16 mouse cellular contexts compared by ENCODE assay signal in genomic region chr11:71388411-71388810, GRCm38 (mm10).
"Had no signal": no experiment of that assay in that cellular context is flagged by ENCODE, and none has a peak within 500 bp of the region (broad histone marks: within the 10 kb centered on the region; RNA-seq: fewer than 3 reads in every experiment).

No protein-coding gene starts in this region.

- H3K4me3 ChIP-seq: neural tube, embryonic 13.5 days; neural tube, embryonic 15.5 days; stomach, embryonic 15.5 days had no signal

- H3K27ac ChIP-seq: stomach, embryonic 15.5 days; stomach, postnatal 0 days had no signal

- H3K4me1 ChIP-seq: stomach, embryonic 15.5 days had no signal

- H3K9ac ChIP-seq: neural tube, embryonic 13.5 days; neural tube, embryonic 15.5 days; stomach, embryonic 15.5 days had no signal

- H3K36me3 ChIP-seq: neural tube, embryonic 13.5 days; neural tube, embryonic 15.5 days; stomach, embryonic 15.5 days had no signal

- H3K4me2 ChIP-seq: neural tube, embryonic 15.5 days; stomach, embryonic 15.5 days had no signal

- H3K9me3 ChIP-seq: neural tube, embryonic 13.5 days; neural tube, embryonic 15.5 days; stomach, embryonic 15.5 days had no signal

- DNase-seq: retina, postnatal 1 day; right cerebral cortex, adult 18-20 months; right cerebral cortex, postnatal 14 days; right cerebral cortex, postnatal 25 days; right cerebral cortex, postnatal 4 days; spleen, adult 18-20 months; thymus, adult 18-20 months; thymus, adult 2 months; thymus, postnatal 14 days; thymus, postnatal 25 days; thymus, postnatal 36 days; thymus, postnatal 4 days had no signal

- H3K27me3 ChIP-seq: neural tube, embryonic 13.5 days; neural tube, embryonic 15.5 days; stomach, embryonic 15.5 days had no signal
